Mouse (Mus musculus) kidney, postnatal 0 days (tissue): ENCODE data around the gene Nacc2. TPM values are rescaled to one million over a fixed set of nuclear protein-coding genes. Genes with fewer than 3 reads are reported as not detected.
A peak's percentile ranks its signal among the peaks of the same experiment; 100 is the strongest.

Source experiments
- ATAC-seq: fragments of 200-750 bp; cut with Nextera tagmentation; replicated peaks from 2 replicates; pipeline ENCODE4 v1.8.0; 2017; ENCODE audit warnings: low read depth, moderate number of reproducible peaks, moderate TSS enrichment, moderate library complexity; ENCODE audit not compliant: low FRiP score
- DNase-seq: peaks from one replicate; pipeline ENCODE4 v3.0.0-alpha.2; 2016; ENCODE audit warnings: low spot score
- H3K27ac ChIP-seq: fragments of 300-500 bp; sonication (generic); 2 replicates; pipeline ENCODE4 v1.5.1; 2014; ENCODE audit warnings: mild to moderate bottlenecking
- H3K27me3 ChIP-seq: fragments of 300-500 bp; sonication (generic); 2 replicates; pipeline ENCODE4 v1.6.1; 2014; ENCODE audit warnings: low read length, mixed read lengths; ENCODE audit not compliant: insufficient read depth
- H3K36me3 ChIP-seq: fragments of 300-500 bp; sonication (generic); 2 replicates; pipeline ENCODE4 v1.6.1; 2014; ENCODE audit warnings: low read length, mixed read lengths; ENCODE audit not compliant: insufficient read depth
- H3K4me1 ChIP-seq: fragments of 300-500 bp; sonication (generic); replicated peaks from 2 replicates; pipeline ENCODE4 v1.6.1; 2014; ENCODE audit warnings: antibody characterized with exemption, low read length, mixed read lengths; ENCODE audit not compliant: insufficient read depth
- H3K4me2 ChIP-seq: fragments of 300-500 bp; sonication (generic); 2 replicates; pipeline ENCODE4 v1.6.1; 2014; ENCODE audit warnings: mild to moderate bottlenecking, low read length, moderate library complexity, mixed read lengths
- H3K4me3 ChIP-seq: fragments of 300-500 bp; sonication (generic); replicated peaks from 2 replicates; pipeline ENCODE4 v1.5.1; 2014; ENCODE audit warnings: low read depth, low read length
- H3K9ac ChIP-seq: fragments of 300-500 bp; sonication (generic); 2 replicates; pipeline ENCODE4 v1.6.1; 2014; ENCODE audit warnings: low read depth, low read length
- H3K9me3 ChIP-seq: fragments of 300-500 bp; sonication (generic); replicated peaks from 2 replicates; pipeline ENCODE4 v1.6.1; 2016; ENCODE audit warnings: low read length, inconsistent platforms, mixed read lengths
- CTCF ChIP-seq: IDR thresholded peaks from 2 replicates; pipeline ENCODE4 v1.5.1; 2016; ENCODE audit warnings: antibody characterized with exemption, low read depth, mild to moderate bottlenecking, moderate library complexity
- WGBS: fragments of 180-500 bp; shearing (Covaris S2); extraction: QIAGEN DNeasy Blood & Tissue Kit; methylation state at CpG from one replicate; pipeline ENCODE4 v1.1.7; 2014; 5-methylcytosine and 5-hydroxymethylcytosine counted together
- polyA plus RNA-seq: library from polyadenylated mRNA; unstranded; fragments of >200 nt; fragmentation: Nextera tagmentation; extraction: Ambion mirVana; gene quantifications from 2 replicates; pipeline ENCODE4 v1.2.1, GENCODE M21; 2015

Gene Nacc2
- polyA plus RNA-seq, 1 experiment from 2014 or later: 11.3 TPM

GRCm38 (mm10) chr2:26156191-26156977 lies 33.4 kb upstream of the Nacc2 start:
- no peak overlapping the region for H3K4me3 ChIP-seq
- H3K4me2 ChIP-seq: no peak overlapping the region
- 79% methylated on average over 10 of the region's 10 CpGs for WGBS
- no peaks in the 10 kb centered on the region for H3K27me3 ChIP-seq
- no peaks in the 10 kb centered on the region for H3K9me3 ChIP-seq
- H3K9ac ChIP-seq: no peak overlapping the region
- no peaks in the 10 kb centered on the region for H3K4me1 ChIP-seq
- H3K27ac ChIP-seq: no peak overlapping the region
- DNase-seq: no peak
- no peak for TF ChIP-seq CTCF
- H3K36me3 ChIP-seq: no peaks in the 10 kb centered on the region
- ATAC-seq: no peak

- H3K9me3 ChIP-seq: no peaks in the 10 kb centered on the region
- H3K4me1 ChIP-seq: no peaks in the 10 kb centered on the region
- H3K27me3 ChIP-seq: no peaks in the 10 kb centered on the region
- H3K4me2 ChIP-seq: no peak overlapping the region
- no peak overlapping the region for H3K27ac ChIP-seq
- no peak for TF ChIP-seq CTCF
- DNase-seq (no peak), ATAC-seq (no peak)
- H3K9ac ChIP-seq: no peak overlapping the region
- no peak overlapping the region for H3K4me3 ChIP-seq
- 58% methylated on average over 3 of the region's 3 CpGs for WGBS
- H3K36me3 ChIP-seq: no peaks in the 10 kb centered on the region
Measured at GRCm38 (mm10) chr2:26155737-26156136, 32.7 kb upstream of the Nacc2 start.

DNA sequence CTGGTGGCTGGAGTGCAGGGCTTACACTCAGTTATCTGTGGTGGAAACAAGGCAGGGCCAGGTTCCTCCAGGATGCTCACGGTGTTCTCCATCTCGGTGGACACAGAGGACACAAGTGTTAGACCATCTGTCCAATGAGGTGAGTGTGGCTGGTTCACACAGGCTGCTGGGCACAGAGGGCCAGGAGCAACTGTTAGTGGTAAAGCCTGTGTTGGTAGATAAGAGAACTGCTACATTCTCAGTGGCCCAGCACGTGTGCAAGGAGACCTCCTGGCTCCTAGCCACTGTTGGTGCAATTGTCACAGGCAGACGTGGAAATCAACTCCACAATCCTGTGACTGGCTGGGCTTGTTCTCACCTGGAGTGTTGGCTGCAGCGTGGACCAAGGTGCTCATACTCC lies 31.6 kb upstream of the Nacc2 start:
- Histone ChIP-seq H3K27me3 (no peaks in the 10 kb centered on the region), H3K4me1 (no peaks in the 10 kb centered on the region), H3K4me3 (no peak overlapping the region), H3K27ac (no peak overlapping the region), H3K36me3 (no peaks in the 10 kb centered on the region), H3K9me3 (no peaks in the 10 kb centered on the region), H3K9ac (no peak overlapping the region), H3K4me2 (no peak overlapping the region)
- WGBS: 70% methylated on average over 5 of the region's 5 CpGs
- DNase-seq (no peak), ATAC-seq (no peak)
- no peak for TF ChIP-seq CTCF

DNA sequence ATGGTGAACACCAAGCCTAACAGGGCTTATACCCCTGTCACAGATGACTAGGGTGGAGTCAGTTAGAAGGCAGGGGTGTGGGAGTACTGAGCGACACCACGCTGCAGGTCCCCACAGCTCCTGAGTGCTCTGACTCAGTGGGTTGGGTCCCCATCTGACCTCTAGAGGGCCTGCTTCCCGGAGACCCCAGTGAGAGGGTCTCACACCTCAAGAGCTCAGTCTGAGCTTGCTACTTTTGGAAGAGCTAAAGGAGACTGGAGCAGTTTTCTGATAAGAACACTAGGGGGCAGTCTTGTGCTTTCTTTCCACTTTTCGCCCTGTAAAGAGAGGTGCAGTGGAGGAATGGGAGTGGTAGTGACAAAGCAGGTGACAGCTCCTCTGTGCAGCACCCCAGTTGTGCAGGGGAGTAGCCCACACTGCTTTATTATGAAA lies 30.9 kb upstream of the Nacc2 start:
- H3K4me1 ChIP-seq: no peaks in the 10 kb centered on the region
- WGBS: 6% methylated on average over 4 of the region's 4 CpGs
- H3K36me3 ChIP-seq: no peaks in the 10 kb centered on the region
- no peak overlapping the region for H3K4me2 ChIP-seq
- no peaks in the 10 kb centered on the region for H3K9me3 ChIP-seq
- H3K27ac ChIP-seq: no peak overlapping the region
- peak; percentile 83 for DNase-seq
- no peak overlapping the region for H3K4me3 ChIP-seq
- TF ChIP-seq CTCF: peak; percentile 76
- H3K27me3 ChIP-seq: no peaks in the 10 kb centered on the region
- peak; percentile 45; the same call in 1 of the 2 replicates for ATAC-seq
- H3K9ac ChIP-seq: no peak overlapping the region

GRCm38 (mm10) chr2:26153295-26153694 lies 30.3 kb upstream of the Nacc2 start:
- peak; percentile 51 for DNase-seq
- no peak overlapping the region for H3K9ac ChIP-seq

DNA sequence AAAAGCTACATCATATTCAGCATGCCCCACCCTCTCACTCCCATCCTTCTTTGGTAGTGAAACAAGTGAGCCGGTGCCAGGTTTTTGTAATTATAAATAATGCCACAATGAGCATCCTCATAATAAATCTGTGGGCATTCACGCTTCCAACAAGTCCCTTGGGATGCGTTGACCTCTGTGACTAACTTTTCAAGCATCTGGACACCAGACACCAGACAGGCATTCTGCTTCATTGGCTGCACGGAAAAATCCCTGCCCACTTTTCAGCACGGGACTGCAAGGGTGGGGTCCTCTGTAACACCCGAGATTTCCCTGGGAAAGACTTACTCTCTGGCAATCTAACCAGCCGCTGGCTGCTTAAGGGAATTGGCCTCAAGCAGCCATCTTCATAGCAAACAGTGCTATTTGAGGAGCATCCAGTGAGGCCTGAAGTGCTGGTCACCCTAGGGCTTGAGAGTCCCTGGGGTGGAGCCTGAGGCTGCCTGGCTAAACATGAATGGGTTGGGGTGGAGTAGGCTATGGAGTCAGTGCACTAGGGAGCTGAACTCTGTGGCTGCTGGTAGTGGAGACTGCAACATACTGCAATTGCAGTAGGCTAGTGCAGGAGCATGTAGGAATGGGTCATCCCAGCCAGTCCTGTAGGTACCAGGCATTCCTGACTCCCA lies 24.8 kb upstream of the Nacc2 start:
- ATAC-seq (no peak), DNase-seq (peak; percentile 41)
- Histone ChIP-seq H3K4me2 (no peak overlapping the region), H3K9me3 (no peaks in the 10 kb centered on the region), H3K27me3 (no peaks in the 10 kb centered on the region), H3K4me1 (0 out of 2 replicates have a peak, but pooled peaks cover 9% of the 10 kb centered on the region), H3K27ac (no peak overlapping the region), H3K9ac (no peak overlapping the region), H3K4me3 (no peak overlapping the region), H3K36me3 (no peaks in the 10 kb centered on the region)
- WGBS: 23% methylated on average over 7 of the region's 7 CpGs
- TF ChIP-seq CTCF: no peak

More at GRCm38 (mm10) chr2:26153295-26153694, 30.3 kb upstream of the Nacc2 start:
- peak; percentile 61 for TF ChIP-seq CTCF
- Histone ChIP-seq H3K4me1 (no peaks in the 10 kb centered on the region), H3K4me2 (no peak overlapping the region), H3K27me3 (no peaks in the 10 kb centered on the region), H3K36me3 (no peaks in the 10 kb centered on the region), H3K4me3 (no peak overlapping the region), H3K27ac (no peak overlapping the region), H3K9me3 (no peaks in the 10 kb centered on the region)
- no peak for ATAC-seq
- 30% methylated on average over 4 of the region's 4 CpGs for WGBS
